Mouse (Mus musculus) naive thymus-derived CD4-positive, alpha-beta T cell, adult 5 months (primary cell): Measurements from ENCODE around the gene Iqcb1. TPM values are rescaled to one million over a fixed set of nuclear protein-coding genes. Genes with fewer than 3 reads are reported as not detected.

Experiments used
- polyA plus RNA-seq: library from polyadenylated mRNA; unstranded; fragments of 100-300 nt; shearing (Covaris generic); gene quantifications from one replicate; pipeline ENCODE4 v1.2.1, GENCODE M21; 2017

The Iqcb1 gene
- polyA plus RNA-seq: 37.1 TPM

GRCm38 (mm10) chr16:36828054-36828786 is at the start of gene Iqcb1:
Gene Iqcb1, plus strand, starts transcription at chr16:36828385.

DNA sequence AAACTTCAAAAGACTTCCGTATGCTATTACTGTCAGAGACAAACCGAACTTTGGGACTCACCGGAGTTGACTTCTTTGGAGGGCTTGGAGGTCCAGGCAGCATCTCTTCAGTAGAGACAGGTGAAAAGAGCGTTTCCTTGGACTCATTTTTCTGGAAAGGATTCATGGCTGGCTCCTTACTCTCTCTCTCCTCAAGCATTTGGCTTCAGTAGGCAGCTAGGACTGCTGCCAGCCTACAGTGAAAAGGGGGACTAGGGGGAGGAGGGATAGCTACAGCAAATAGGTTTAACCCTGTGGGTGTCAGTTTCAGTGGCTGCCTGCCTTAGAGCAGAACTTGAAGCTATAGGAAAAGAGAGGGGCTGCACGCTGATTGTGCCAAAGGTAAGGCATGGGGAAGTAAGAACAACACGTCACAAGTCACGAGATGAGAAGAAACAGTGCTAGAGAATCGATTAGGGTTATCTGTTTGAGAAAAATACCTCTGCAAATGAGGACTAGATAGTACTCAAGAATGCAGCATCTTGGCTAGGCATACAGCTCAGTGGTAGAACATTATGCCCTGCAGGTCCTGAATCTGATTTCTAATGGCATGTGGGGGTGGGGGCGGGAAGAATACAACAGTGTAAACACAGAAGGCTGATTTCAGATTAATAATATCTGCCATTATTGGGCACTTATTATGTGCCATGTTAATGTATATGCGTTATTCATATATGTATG is 43.4 kb upstream of the Iqcb1 start, which contains the start of gene Slc15a2:
Gene Slc15a2 (minus strand): TSS at position 369 of the 720 bp plus-strand sequence.

GRCm38 (mm10) chr16:36874583-36875275 is 46.5 kb downstream of the Iqcb1 start, which contains the start of the genes Eaf2 and Golgb1:
Gene Eaf2, minus strand, starts transcription at chr16:36875003.
Gene Golgb1, plus strand, starts transcription at chr16:36875140.

Other genes with a start within 250 kb of the Iqcb1 start
- 3.4 TPM for gene Cd86, start 162.3 kb upstream of the Iqcb1 start, polyA plus RNA-seq
- 0.82 TPM for gene Ildr1, start 134.4 kb upstream of the Iqcb1 start, polyA plus RNA-seq
- 28.6 TPM for gene Slc15a2, start 43.4 kb upstream of the Iqcb1 start, polyA plus RNA-seq
- 0.25 TPM for gene Eaf2, start 46.6 kb downstream of the Iqcb1 start, polyA plus RNA-seq
- 38.0 TPM for gene Golgb1, start 46.8 kb downstream of the Iqcb1 start, polyA plus RNA-seq
- gene Hcls1, start 106.6 kb downstream of the Iqcb1 start, polyA plus RNA-seq: 105 TPM
- gene Fbxo40, start 162.1 kb downstream of the Iqcb1 start, polyA plus RNA-seq: not detected
- gene Polq, start 183.4 kb downstream of the Iqcb1 start, polyA plus RNA-seq: 1.0 TPM